Mouse (Mus musculus) mammary gland, adult 2 months (tissue): ENCODE data around the gene Hopx. TPM values are rescaled to one million over a fixed set of nuclear protein-coding genes. Genes with fewer than 3 reads are reported as not detected.

Experiments used
- polyA plus RNA-seq: library from polyadenylated mRNA; depleted of rRNA; stranded (reverse); fragments of >200 nt; gene quantifications from 2 replicates; pipeline ENCODE4 v1.2.3, GENCODE M21; 2012; ENCODE audit warnings: low replicate concordance; rRNA removed

Gene Hopx
- polyA plus RNA-seq = 15.9 and 32.1 TPM in 2 replicates

DNA sequence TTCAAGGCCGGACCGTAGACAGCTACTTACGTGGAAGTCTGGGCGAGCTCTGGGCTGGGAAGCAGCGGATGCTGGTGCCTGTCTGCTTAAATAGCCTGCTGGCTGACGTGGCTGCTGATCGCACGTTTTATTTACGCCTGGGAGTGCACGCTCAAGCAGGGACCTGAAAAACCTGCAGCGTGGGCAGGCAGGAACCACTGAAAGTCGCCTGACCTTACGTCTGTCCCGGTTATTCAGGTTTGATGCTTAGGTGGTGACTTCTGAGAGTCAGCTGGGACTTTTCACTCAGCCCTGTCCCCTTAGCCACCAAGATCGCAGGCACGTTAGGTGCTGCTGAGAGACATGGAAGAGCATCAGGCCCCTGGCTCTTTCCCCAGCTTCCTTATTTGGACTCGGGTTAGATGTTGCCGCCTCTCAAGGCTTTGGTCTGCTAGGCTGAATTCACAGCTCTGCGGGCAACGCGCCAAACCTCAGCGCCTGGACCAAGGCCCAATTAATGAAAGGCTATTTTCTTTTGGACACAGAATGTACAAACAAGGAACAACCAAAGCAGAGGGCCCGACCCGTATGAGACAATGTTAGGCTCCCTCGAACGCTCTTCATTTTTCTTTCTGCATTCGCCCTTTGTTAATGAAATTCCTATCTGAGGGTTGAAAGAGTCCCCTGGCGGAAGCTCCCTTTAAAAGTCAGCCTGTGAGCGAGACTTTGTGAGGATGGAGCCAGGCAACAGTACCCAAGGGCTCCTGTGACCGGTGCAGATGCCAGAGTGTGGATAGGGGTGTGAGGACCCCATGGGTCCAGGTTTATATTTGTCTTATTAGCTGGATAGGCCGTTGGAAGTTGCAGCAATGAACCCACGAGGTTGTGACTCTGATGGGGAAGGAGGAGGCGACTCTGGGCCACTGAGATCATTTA is at the start of gene Hopx:
TSS of gene Hopx (minus strand) at position 305 of the 915 bp plus-strand sequence.

Other genes with a start within 250 kb of the Hopx start
- gene Aasdh, start 209.6 kb downstream of the Hopx start, polyA plus RNA-seq = 7.1 and 15.8 TPM in 2 replicates
- gene Paics, start 163.8 kb downstream of the Hopx start, polyA plus RNA-seq = 39.6 and 83.6 TPM in 2 replicates
- 3.3 and 3.5 TPM in 2 replicates for gene Ppat, start 163.5 kb downstream of the Hopx start, polyA plus RNA-seq
- 11.5 and 30.5 TPM in 2 replicates for gene Srp72, start 140.4 kb downstream of the Hopx start, polyA plus RNA-seq
- gene Arl9, start 111.1 kb downstream of the Hopx start, polyA plus RNA-seq = 0.33 and 0.98 TPM in 2 replicates
- gene Thegl, start 99.1 kb downstream of the Hopx start, polyA plus RNA-seq = not detected in 2 replicates
- gene Spink2, start 96.3 kb upstream of the Hopx start, polyA plus RNA-seq = 0.33 and 2.0 TPM in 2 replicates
- 6.7 and 8.1 TPM in 2 replicates for gene Rest, start 150.4 kb upstream of the Hopx start, polyA plus RNA-seq
- 12.3 and 23.8 TPM in 2 replicates for gene Noa1, start 195.0 kb upstream of the Hopx start, polyA plus RNA-seq
- 8.8 and 16.3 TPM in 2 replicates for gene Polr2b, start 195.0 kb upstream of the Hopx start, polyA plus RNA-seq